Mouse (Mus musculus) myocyte (in vitro differentiated cells): ENCODE results near the gene Pld3.

Source experiments
- E2F4 ChIP-seq: IDR thresholded peaks from one replicate; pipeline ENCODE4 v1.6.1; 2011; ENCODE audit warnings: mild to moderate bottlenecking, control low read depth, moderate library complexity; ENCODE audit not compliant: insufficient read depth
- MAX ChIP-seq: IDR thresholded peaks from one replicate; pipeline ENCODE4 v1.6.1; 2011; ENCODE audit warnings: low read depth, mild to moderate bottlenecking, control low read depth
- MYOD1 ChIP-seq, 3 experiments: IDR thresholded peaks; one replicate each; pipeline ENCODE4 v1.6.1; 2011; ENCODE audit warnings: control low read depth in 2 of 3, low read depth in 2 of 3, mild to moderate bottlenecking in 2 of 3, moderate library complexity in 1 of 3; ENCODE audit not compliant: insufficient read length in 2 of 3, control insufficient read depth in 1 of 3
- MYOG ChIP-seq, 3 experiments: IDR thresholded peaks; one replicate each; pipeline ENCODE4 v1.6.1; 2011; ENCODE audit warnings: control low read depth in 2 of 3, low read depth in 2 of 3, mild to moderate bottlenecking in 2 of 3; ENCODE audit not compliant: insufficient read length in 2 of 3, control insufficient read depth in 1 of 3, insufficient read depth in 1 of 3
- POLR2A ChIP-seq: IDR thresholded peaks from one replicate; pipeline ENCODE4 v1.6.1; 2011; ENCODE audit warnings: low read depth, mild to moderate bottlenecking, control low read depth, moderate library complexity; ENCODE audit not compliant: insufficient read length
- REST ChIP-seq: IDR thresholded peaks from one replicate; pipeline ENCODE4 v1.6.1; 2011; ENCODE audit warnings: mild to moderate bottlenecking, control low read depth, moderate library complexity; ENCODE audit not compliant: insufficient read depth, insufficient read length
- TCF12 ChIP-seq: IDR thresholded peaks from one replicate; pipeline ENCODE4 v1.6.1; 2011; ENCODE audit warnings: mild to moderate bottlenecking, control low read depth; ENCODE audit not compliant: poor library complexity, insufficient read depth, severe bottlenecking
- TCF3 ChIP-seq: IDR thresholded peaks from one replicate; pipeline ENCODE4 v1.6.1; 2011; ENCODE audit warnings: low read depth, control low read depth; ENCODE audit not compliant: insufficient read length
- USF1 ChIP-seq: IDR thresholded peaks from one replicate; pipeline ENCODE4 v1.6.1; 2011; ENCODE audit warnings: low read depth, mild to moderate bottlenecking, control low read depth, moderate library complexity

- TF ChIP-seq USF1, result no peak
- no peak for TF ChIP-seq POLR2A
- TF ChIP-seq MAX, result no peak
- TF ChIP-seq E2F4, result no peak
- no peak for TF ChIP-seq TCF3
- no peak for TF ChIP-seq TCF12
- no peak for TF ChIP-seq REST
- TF ChIP-seq MYOD1 (IDR thresholded peaks at IDR 0.05; ENCODE audit: control insufficient read depth in 1 of 3, insufficient read length in 2 of 3, low read depth in 2 of 3), result no peak
- no peak for TF ChIP-seq MYOG (IDR thresholded peaks at IDR 0.05; ENCODE audit: control insufficient read depth in 1 of 3, insufficient read depth in 1 of 3, insufficient read length in 2 of 3, low read depth in 2 of 3)
Observed at GRCm38 (mm10) chr7:27541922-27542321, 11.1 kb downstream of the Pld3 start.
